Mouse (Mus musculus) right cerebral cortex, adult 2 months (tissue): ENCODE measurements at regions not wholly inside any gene's neighbourhood (a gene's known extent, or its start where the extent isn't known, plus 50 kb on each side); places are given as distances from the start of the nearest gene placed in this dataset.

Experiments
- DNase-seq, 2 experiments: peaks; one replicate each; pipeline ENCODE4 v3.0.0; 2021 to 2022; ENCODE audit warnings: low spot score in 2 of 2

- no peak for DNase-seq
Observed at GRCm38 (mm10) chr1:76490719-76491118, 944.7 kb downstream of the Slc4a3 start.

GRCm38 (mm10) chr1:76491187-76491586, 945.1 kb downstream of the Slc4a3 start:
- peak in 1 of 2 experiments; percentile 48 for DNase-seq

GRCm38 (mm10) chr1:76505150-76505549, 959.1 kb downstream of the Slc4a3 start:
- DNase-seq, result no peak

GRCm38 (mm10) chr1:76508821-76509220, 962.8 kb downstream of the Slc4a3 start:
- DNase-seq, result no peak

GRCm38 (mm10) chr1:76509486-76509885, 963.4 kb downstream of the Slc4a3 start:
- peak in 1 of 2 experiments; percentile 28 for DNase-seq

- DNase-seq, result no peak
Observed at GRCm38 (mm10) chr1:76512156-76512555, 966.1 kb downstream of the Slc4a3 start.

GRCm38 (mm10) chr1:76513490-76513889, 967.4 kb downstream of the Slc4a3 start:
- DNase-seq, result no peak

- no peak for DNase-seq
Observed at GRCm38 (mm10) chr1:76529531-76529930, 983.5 kb downstream of the Slc4a3 start.

GRCm38 (mm10) chr1:76530342-76530741, 984.3 kb downstream of the Slc4a3 start:
- no peak for DNase-seq

GRCm38 (mm10) chr1:76535522-76535956, 979.3 kb downstream of the Epha4 start:
- no peak for DNase-seq

- DNase-seq, result no peak
Observed at GRCm38 (mm10) chr1:76540529-76540928, 974.4 kb downstream of the Epha4 start.

- no peak for DNase-seq
Observed at GRCm38 (mm10) chr1:76550876-76551275, 964.0 kb downstream of the Epha4 start.

- no peak for DNase-seq
Observed at GRCm38 (mm10) chr1:76559441-76559840, 955.4 kb downstream of the Epha4 start.

- DNase-seq, result no peak
Observed at GRCm38 (mm10) chr1:76575487-76575886, 939.4 kb downstream of the Epha4 start.

- no peak for DNase-seq
Observed at GRCm38 (mm10) chr1:76585921-76586320, 929.0 kb downstream of the Epha4 start.

- no peak for DNase-seq
Observed at GRCm38 (mm10) chr1:76625831-76626230, 889.1 kb downstream of the Epha4 start.

GRCm38 (mm10) chr1:76629861-76630260, 885.0 kb downstream of the Epha4 start:
- DNase-seq, result no peak

- no peak for DNase-seq
Observed at GRCm38 (mm10) chr1:76634071-76634470, 880.8 kb downstream of the Epha4 start.

GRCm38 (mm10) chr1:76637268-76638009, 877.4 kb downstream of the Epha4 start:
- DNase-seq, result peak; percentile 11 to 16

GRCm38 (mm10) chr1:76638010-76638400, 876.9 kb downstream of the Epha4 start:
- no peak for DNase-seq

- no peak for DNase-seq
Observed at GRCm38 (mm10) chr1:76641181-76641711, 873.6 kb downstream of the Epha4 start.

- DNase-seq, result no peak
Observed at GRCm38 (mm10) chr1:76642703-76643102, 872.2 kb downstream of the Epha4 start.

GRCm38 (mm10) chr1:76644895-76645294, 870.0 kb downstream of the Epha4 start:
- no peak for DNase-seq
